Mouse (Mus musculus) CD4-positive, CD25-positive, alpha-beta regulatory T cell (primary cell): Measurements from ENCODE around the gene Klrb1a. TPM values are rescaled to one million over a fixed set of nuclear protein-coding genes. Genes with fewer than 3 reads are reported as not detected.

Experiments
- polyA plus RNA-seq: library from polyadenylated mRNA; unstranded; fragments of 100-300 nt; shearing (Covaris generic); gene quantifications from one replicate; pipeline ENCODE4 v1.2.1, GENCODE M21; 2017

Gene Klrb1a
- polyA plus RNA-seq: not detected

DNA sequence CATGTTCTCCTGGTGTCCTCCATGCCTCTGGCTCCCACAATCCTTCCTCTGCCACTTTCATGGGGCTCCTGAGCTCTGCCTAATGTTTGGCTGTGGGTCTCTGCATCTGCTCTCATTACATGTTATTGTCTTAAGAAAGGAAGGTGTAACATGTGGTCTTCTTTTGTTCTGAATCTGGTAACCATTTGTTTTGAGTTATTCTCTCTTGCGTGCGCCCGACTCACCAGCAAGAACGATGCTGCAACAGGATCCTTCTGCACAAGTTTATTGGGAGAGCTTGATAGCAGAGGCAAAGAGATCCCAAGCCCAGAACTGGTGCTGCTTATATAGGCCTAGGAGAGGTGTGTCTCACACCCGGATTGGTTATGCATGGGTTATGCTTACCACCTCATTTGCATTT lies at the start of gene Klrb1a:
Klrb1a (minus strand) TSS at position 101 of the 400 bp plus-strand sequence.

DNA sequence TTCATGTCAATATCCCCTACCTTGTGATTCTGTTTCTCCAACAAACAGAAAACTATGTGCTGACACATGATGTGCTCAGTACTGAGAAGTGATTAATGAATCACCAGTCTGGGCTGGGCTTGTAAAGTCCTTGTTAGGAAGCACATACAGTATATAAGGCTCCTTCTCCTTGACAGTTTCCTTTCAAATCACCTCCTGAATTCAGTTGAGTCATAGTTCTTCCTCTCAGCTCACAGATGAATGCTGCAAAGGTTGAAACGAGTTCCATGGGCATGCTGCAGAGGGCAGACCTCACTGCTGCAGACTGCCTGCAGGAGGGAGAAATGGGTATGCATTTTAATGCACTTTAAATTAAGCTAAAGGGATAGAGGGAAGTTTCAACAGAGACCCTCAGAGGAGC lies 38.9 kb upstream of the Klrb1a start, which contains the start of gene Clec2h:
Clec2h (plus strand) TSS at position 180 of the 400 bp plus-strand sequence.

DNA sequence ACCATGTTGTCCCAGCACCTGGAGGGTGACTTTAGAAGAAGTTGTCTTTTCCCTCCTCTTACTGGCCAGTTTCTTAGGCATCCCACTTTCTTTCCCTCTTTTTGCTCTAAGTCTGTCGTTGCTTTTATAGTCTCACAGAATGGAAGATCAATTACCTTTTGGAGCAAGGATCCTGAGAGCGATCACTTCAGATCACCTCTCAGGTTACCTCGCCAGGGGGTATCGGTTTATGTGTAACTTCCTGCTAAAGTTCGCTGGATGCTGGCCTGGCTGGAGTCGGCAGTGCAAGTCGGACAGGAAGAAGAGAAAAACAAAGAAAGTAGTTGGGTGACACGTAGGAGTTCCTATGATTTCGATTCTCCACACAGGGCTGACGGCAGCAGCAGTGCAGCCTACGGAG lies 41.8 kb downstream of the Klrb1a start, which contains the start of gene A2ml1:
A2ml1 (minus strand) TSS at position 101 of the 400 bp plus-strand sequence.

Other genes starting within 250 kb of the Klrb1a start
- not detected for gene Tex52, start 248.1 kb downstream of the Klrb1a start, polyA plus RNA-seq
- gene Gm44596, start 248.0 kb downstream of the Klrb1a start, polyA plus RNA-seq: not detected
- gene Nrip2, start 224.2 kb downstream of the Klrb1a start, polyA plus RNA-seq: 1.4 TPM
- gene Itfg2, start 198.6 kb downstream of the Klrb1a start, polyA plus RNA-seq: 38.7 TPM
- 155 TPM for gene Fkbp4, start 184.9 kb downstream of the Klrb1a start, polyA plus RNA-seq
- not detected for gene Pzp, start 96.8 kb downstream of the Klrb1a start, polyA plus RNA-seq
- 0.22 TPM for gene A2ml1, start 41.9 kb downstream of the Klrb1a start, polyA plus RNA-seq
- not detected for gene Clec2h, start 38.9 kb upstream of the Klrb1a start, polyA plus RNA-seq
- not detected for gene Klrb1, start 99.5 kb upstream of the Klrb1a start, polyA plus RNA-seq
- gene Klrb1c, start 165.7 kb upstream of the Klrb1a start, polyA plus RNA-seq: 2.1 TPM
- not detected for gene Gm44511, start 202.8 kb upstream of the Klrb1a start, polyA plus RNA-seq
- not detected for gene Klrb1b, start 202.8 kb upstream of the Klrb1a start, polyA plus RNA-seq